Mouse (Mus musculus): ENCODE results near the gene Eme2. TPM values are rescaled to one million over a fixed set of nuclear protein-coding genes. Genes with fewer than 3 reads are reported as not detected.

Eme2 gene
- polyA plus RNA-seq, 1 experiment from 2014 or later, result 31.3 TPM

DNA sequence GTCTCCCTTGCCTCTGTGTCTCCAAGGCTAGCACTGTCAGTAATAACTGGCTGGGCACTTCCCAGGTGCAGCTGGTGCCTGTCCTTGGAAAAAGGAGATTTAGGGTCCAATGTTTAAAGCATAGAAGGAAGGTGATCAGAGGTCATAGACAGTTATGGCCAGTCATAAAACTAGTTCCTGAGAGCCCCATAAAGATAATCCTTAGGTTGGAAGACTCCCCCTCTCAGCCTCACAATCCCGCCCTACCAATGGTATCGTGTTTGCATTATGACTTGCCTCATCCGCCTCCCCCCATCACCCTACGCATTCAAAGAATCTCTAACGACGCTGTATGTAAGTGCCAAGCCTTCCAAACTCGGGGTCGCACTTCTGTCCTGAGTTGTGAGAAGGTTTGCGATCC lies 50.4 kb downstream of the Eme2 start:
- Histone ChIP-seq H3K4me1 (peaks cover 14% of the 10 kb centered on the region), H3K27me3 (peaks cover 12% of the 10 kb centered on the region), H3K4me3 (no peak overlapping the region), H3K27ac (no peak overlapping the region), H3K9ac (no peak overlapping the region), H3K9me3 (replicated peaks) (no peaks in the 10 kb centered on the region), H3K36me3 (ENCODE audit: poor library complexity, severe bottlenecking) (no peaks in the 10 kb centered on the region), H3K4me2 (no peak overlapping the region)
- WGBS, result 58% methylated on average over 9 of the region's 9 CpGs
- no peak for ATAC-seq

GRCm38 (mm10) chr17:24842631-24843030 lies 52.3 kb downstream of the Eme2 start:
- Histone ChIP-seq H3K9ac (no peak overlapping the region), H3K4me1 (no peaks in the 10 kb centered on the region), H3K4me3 (no peak overlapping the region), H3K27me3 (peaks cover 12% of the 10 kb centered on the region), H3K27ac (no peak overlapping the region), H3K36me3 (ENCODE audit: poor library complexity, severe bottlenecking) (no peaks in the 10 kb centered on the region), H3K9me3 (replicated peaks) (no peaks in the 10 kb centered on the region), H3K4me2 (no peak overlapping the region)
- no peak for ATAC-seq
- WGBS, result 51% methylated on average over 2 of the region's 2 CpGs

GRCm38 (mm10) chr17:24841133-24841532 lies 53.8 kb downstream of the Eme2 start:
- Histone ChIP-seq H3K4me1 (no peaks in the 10 kb centered on the region), H3K27ac (no peak overlapping the region)
- WGBS, result 47% methylated on average over 4 of the region's 4 CpGs

DNA sequence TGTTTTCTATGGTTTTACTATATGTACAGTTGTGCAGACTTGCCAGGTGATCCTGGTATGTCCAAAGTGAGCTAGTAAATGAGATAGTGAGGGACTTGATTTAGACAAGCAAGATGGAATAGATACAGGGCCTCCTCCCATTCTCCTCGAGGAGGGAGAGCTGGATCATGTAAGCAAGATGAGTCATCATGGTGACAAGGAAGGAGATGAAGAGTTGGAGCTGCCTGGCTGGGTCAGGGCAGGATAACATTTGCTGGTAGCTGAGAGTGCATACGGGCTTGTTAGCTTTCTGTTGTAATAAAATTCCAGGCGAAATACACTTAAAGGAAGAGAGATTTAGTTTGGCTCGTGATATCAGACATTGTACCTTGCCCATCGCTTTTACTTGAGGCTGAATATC lies 54.5 kb downstream of the Eme2 start:
- no peak overlapping the region for H3K9ac ChIP-seq
- no peak overlapping the region for H3K4me2 ChIP-seq
- no peak overlapping the region for H3K4me3 ChIP-seq
- no peaks in the 10 kb centered on the region for H3K9me3 ChIP-seq (replicated peaks)
- no peaks in the 10 kb centered on the region for H3K4me1 ChIP-seq
- WGBS, result 65% methylated on average over 5 of the region's 5 CpGs
- ATAC-seq, result no peak
- no peak overlapping the region for H3K27ac ChIP-seq
- H3K27me3 ChIP-seq, result peaks cover 19% of the 10 kb centered on the region
- no peaks in the 10 kb centered on the region for H3K36me3 ChIP-seq (ENCODE audit: poor library complexity, severe bottlenecking)

More at GRCm38 (mm10) chr17:24841133-24841532, 53.8 kb downstream of the Eme2 start:
- Histone ChIP-seq H3K9me3 (replicated peaks) (no peaks in the 10 kb centered on the region), H3K4me2 (no peak overlapping the region), H3K9ac (no peak overlapping the region), H3K36me3 (ENCODE audit: poor library complexity, severe bottlenecking) (no peaks in the 10 kb centered on the region), H3K4me3 (no peak overlapping the region), H3K27me3 (peaks cover 16% of the 10 kb centered on the region)
- no peak for ATAC-seq

GRCm38 (mm10) chr17:24839842-24840241 lies 55.0 kb downstream of the Eme2 start, which contains the start of gene Hagh:
Gene Hagh, plus strand, starts transcription at chr17:24840143.
- WGBS, result 69% methylated on average over 8 of the region's 8 CpGs

More at GRCm38 (mm10) chr17:24839842-24840241, 55.0 kb downstream of the Eme2 start, which contains the start of gene Hagh:
- H3K4me2 ChIP-seq, result no peak within 1 kb of the TSS
- peaks cover 19% of the 10 kb centered on the region for H3K27me3 ChIP-seq
- H3K9ac ChIP-seq, result no peak within 1 kb of the TSS
- no peaks in the 10 kb centered on the region for H3K4me1 ChIP-seq
- no peak within 1 kb of the TSS for H3K4me3 ChIP-seq
- H3K27ac ChIP-seq, result no peak within 1 kb of the TSS
- no peaks in the 10 kb centered on the region for H3K9me3 ChIP-seq (replicated peaks)
- no peaks in the 10 kb centered on the region for H3K36me3 ChIP-seq (ENCODE audit: poor library complexity, severe bottlenecking)
- ATAC-seq, result no peak

Other genes starting within 250 kb of the Eme2 start
- gene Slc9a3r2, start 244.8 kb downstream of the Eme2 start, polyA plus RNA-seq (2015; fragmentation: Nextera tagmentation; extraction: Ambion mirVana), result 15.0 and 16.0 TPM in 2 replicates
- not detected in 2 replicates for gene Npw, start 236.6 kb downstream of the Eme2 start, polyA plus RNA-seq (2015; fragmentation: Nextera tagmentation; extraction: Ambion mirVana)
- gene Zfp598, start 225.4 kb downstream of the Eme2 start, polyA plus RNA-seq (2015; fragmentation: Nextera tagmentation; extraction: Ambion mirVana), result 14.9 and 16.2 TPM in 2 replicates
- 61.0 and 68.7 TPM in 2 replicates for gene Syngr3, start 205.1 kb downstream of the Eme2 start, polyA plus RNA-seq (2015; fragmentation: Nextera tagmentation; extraction: Ambion mirVana)
- 40.7 and 42.5 TPM in 2 replicates for gene Gfer, start 198.9 kb downstream of the Eme2 start, polyA plus RNA-seq (2015; fragmentation: Nextera tagmentation; extraction: Ambion mirVana)
- 1.3 TPM in 2 replicates for gene Noxo1, start 198.9 kb downstream of the Eme2 start, polyA plus RNA-seq (2015; fragmentation: Nextera tagmentation; extraction: Ambion mirVana)
- gene Tbl3, start 187.4 kb downstream of the Eme2 start, polyA plus RNA-seq (2015; fragmentation: Nextera tagmentation; extraction: Ambion mirVana), result 86.9 and 107 TPM in 2 replicates
- gene Rnf151, start 177.0 kb downstream of the Eme2 start, polyA plus RNA-seq (2015; fragmentation: Nextera tagmentation; extraction: Ambion mirVana), result 0.18 TPM in 1 of 2 replicates, not detected in the other
- gene Rps2, start 177.0 kb downstream of the Eme2 start, polyA plus RNA-seq (2015; fragmentation: Nextera tagmentation; extraction: Ambion mirVana), result 992 and 1,023 TPM in 2 replicates
- 232 and 253 TPM in 2 replicates for gene Ndufb10, start 170.6 kb downstream of the Eme2 start, polyA plus RNA-seq (2015; fragmentation: Nextera tagmentation; extraction: Ambion mirVana)
- not detected in 2 replicates for gene Rpl3l, start 167.3 kb downstream of the Eme2 start, polyA plus RNA-seq (2015; fragmentation: Nextera tagmentation; extraction: Ambion mirVana)
- 18.8 and 22.1 TPM in 2 replicates for gene Msrb1, start 158.4 kb downstream of the Eme2 start, polyA plus RNA-seq (2015; fragmentation: Nextera tagmentation; extraction: Ambion mirVana)
- gene Hs3st6, start 142.1 kb downstream of the Eme2 start, polyA plus RNA-seq (2015; fragmentation: Nextera tagmentation; extraction: Ambion mirVana), result 0.15 and 0.17 TPM in 2 replicates
- gene Meiob, start 90.8 kb downstream of the Eme2 start, polyA plus RNA-seq (2015; fragmentation: Nextera tagmentation; extraction: Ambion mirVana), result not detected in 2 replicates
- gene Hagh, start 54.9 kb downstream of the Eme2 start, polyA plus RNA-seq (2015; fragmentation: Nextera tagmentation; extraction: Ambion mirVana), result 36.7 and 37.1 TPM in 2 replicates
- gene Fahd1, start 44.7 kb downstream of the Eme2 start, polyA plus RNA-seq (2015; fragmentation: Nextera tagmentation; extraction: Ambion mirVana), result 16.0 and 16.8 TPM in 2 replicates
- 0.17 and 0.25 TPM in 2 replicates for gene Igfals, start 29.1 kb downstream of the Eme2 start, polyA plus RNA-seq (2015; fragmentation: Nextera tagmentation; extraction: Ambion mirVana)
- 68.5 and 76.9 TPM in 2 replicates for gene Nubp2, start 8.7 kb downstream of the Eme2 start, polyA plus RNA-seq (2015; fragmentation: Nextera tagmentation; extraction: Ambion mirVana)
- gene Spsb3, start 8.4 kb downstream of the Eme2 start, polyA plus RNA-seq (2015; fragmentation: Nextera tagmentation; extraction: Ambion mirVana), result 64.3 and 67.4 TPM in 2 replicates
- 81.4 and 85.4 TPM in 2 replicates for gene Mrps34, start within 50 bp of the Eme2 start, polyA plus RNA-seq (2015; fragmentation: Nextera tagmentation; extraction: Ambion mirVana)
- 72.1 and 80.8 TPM in 2 replicates for gene Nme3, start 1.4 kb upstream of the Eme2 start, polyA plus RNA-seq (2015; fragmentation: Nextera tagmentation; extraction: Ambion mirVana)
- 60.8 and 73.6 TPM in 2 replicates for gene Mapk8ip3, start 41.9 kb upstream of the Eme2 start, polyA plus RNA-seq (2015; fragmentation: Nextera tagmentation; extraction: Ambion mirVana)
- gene Jpt2, start 65.6 kb upstream of the Eme2 start, polyA plus RNA-seq (2015; fragmentation: Nextera tagmentation; extraction: Ambion mirVana), result 186 and 217 TPM in 2 replicates
- 7.9 and 8.3 TPM in 2 replicates for gene Cramp1l, start 120.7 kb upstream of the Eme2 start, polyA plus RNA-seq (2015; fragmentation: Nextera tagmentation; extraction: Ambion mirVana)
- 18.6 and 22.8 TPM in 2 replicates for gene Ift140, start 121.0 kb upstream of the Eme2 start, polyA plus RNA-seq (2015; fragmentation: Nextera tagmentation; extraction: Ambion mirVana)
- gene Tmem204, start 188.5 kb upstream of the Eme2 start, polyA plus RNA-seq (2015; fragmentation: Nextera tagmentation; extraction: Ambion mirVana), result 7.7 and 10.1 TPM in 2 replicates
- gene Telo2, start 220.9 kb upstream of the Eme2 start, polyA plus RNA-seq (2015; fragmentation: Nextera tagmentation; extraction: Ambion mirVana), result 41.2 and 45.3 TPM in 2 replicates
- not detected in 2 replicates for gene Ptx4, start 225.7 kb upstream of the Eme2 start, polyA plus RNA-seq (2015; fragmentation: Nextera tagmentation; extraction: Ambion mirVana)
- 23.6 and 29.6 TPM in 2 replicates for gene Clcn7, start 238.3 kb upstream of the Eme2 start, polyA plus RNA-seq (2015; fragmentation: Nextera tagmentation; extraction: Ambion mirVana)